Mouse (Mus musculus) kidney, adult 2 months (tissue): ENCODE results near the gene Pcp4.

ENCODE experiments used
- CTCF ChIP-seq: fragments of 200-500 bp; conservative IDR thresholded peaks from 2 replicates; pipeline ENCODE4 v1.5.1; 2011; ENCODE audit warnings: low read depth, mild to moderate bottlenecking, control low read depth, low read length, moderate library complexity, mixed read lengths; ENCODE audit not compliant: insufficient read depth, insufficient read length
- POLR2A ChIP-seq: fragments of 200-500 bp; IDR thresholded peaks from one replicate; pipeline ENCODE4 v1.6.1; 2011; ENCODE audit warnings: low read depth, low read length, control low read depth

- TF ChIP-seq POLR2A (no peak), CTCF (no peak)
Measured at GRCm38 (mm10) chr16:96528471-96528870, 61.1 kb downstream of the Pcp4 start.
